Mouse (Mus musculus) ES-E14 (cell line): ENCODE data around the gene A930009A15Rik. TPM values are rescaled to one million over a fixed set of nuclear protein-coding genes. Genes with fewer than 3 reads are reported as not detected.

Experiments
- DNase-seq: peaks from one replicate; pipeline ENCODE4 v3.0.0-alpha.2; 2013; ENCODE audit warnings: low read depth, low spot score
- H3K27ac ChIP-seq: 2 replicates; pipeline ENCODE4 v1.5.1; 2012; ENCODE audit warnings: low read depth, mild to moderate bottlenecking, low read length, moderate library complexity, mixed read lengths; ENCODE audit not compliant: poor library complexity, insufficient read depth, severe bottlenecking
- H3K36me3 ChIP-seq: 2 replicates; pipeline ENCODE4 v1.6.1; 2012; ENCODE audit warnings: mild to moderate bottlenecking, low read length, moderate library complexity, mixed read lengths; ENCODE audit not compliant: control insufficient read depth, poor library complexity, insufficient read depth, severe bottlenecking
- H3K4me1 ChIP-seq, 2 experiments: fragments of 150-350 bp in 1 of 2; sonication (generic) in 1 of 2; 2 replicates each; pipeline ENCODE4 v1.6.1; 2012; ENCODE audit warnings: low read length in 2 of 2, mild to moderate bottlenecking in 1 of 2, mixed read lengths in 1 of 2; ENCODE audit not compliant: control insufficient read depth in 2 of 2, insufficient read depth in 2 of 2, poor library complexity in 1 of 2
- H3K4me3 ChIP-seq, 2 experiments: fragments of 150-350 bp in 1 of 2; sonication (generic) in 1 of 2; 2 replicates each; pipeline ENCODE4 v1.5.1; 2012; ENCODE audit warnings: low read length in 2 of 2, low read depth in 1 of 2, mild to moderate bottlenecking in 1 of 2, mixed read lengths in 1 of 2; ENCODE audit not compliant: insufficient read depth in 1 of 2, poor library complexity in 1 of 2, severe bottlenecking in 1 of 2
- H3K9ac ChIP-seq: 2 replicates; pipeline ENCODE4 v1.6.1; 2012; ENCODE audit warnings: low read depth, mild to moderate bottlenecking, low read length, mixed read lengths; ENCODE audit not compliant: poor library complexity, insufficient read depth, severe bottlenecking
- H3K9me3 ChIP-seq: fragments of 150-350 bp; sonication (generic); 2 replicates; pipeline ENCODE4 v1.6.1; 2012; ENCODE audit warnings: low read depth, mild to moderate bottlenecking, low read length; ENCODE audit not compliant: control insufficient read depth, insufficient read depth
- CHD2 ChIP-seq: IDR thresholded peaks from 2 replicates; pipeline ENCODE4 v1.6.1; 2014; ENCODE audit warnings: mild to moderate bottlenecking, low read depth, low read length, inconsistent platforms
- HCFC1 ChIP-seq: IDR thresholded peaks from 2 replicates; pipeline ENCODE4 v1.6.1; 2012; ENCODE audit warnings: low read length, inconsistent platforms, borderline replicate concordance; ENCODE audit not compliant: insufficient read depth
- MAFK ChIP-seq: IDR thresholded peaks from 2 replicates; pipeline ENCODE4 v1.6.1; 2014; ENCODE audit warnings: mild to moderate bottlenecking, low read depth, low read length, inconsistent platforms; ENCODE audit not compliant: insufficient read depth
- ZC3H11A ChIP-seq: IDR thresholded peaks from 2 replicates; pipeline ENCODE4 v1.6.1; 2012; ENCODE audit warnings: low read depth, mild to moderate bottlenecking, inconsistent platforms, low read length, borderline replicate concordance
- ZNF384 ChIP-seq: IDR thresholded peaks from 2 replicates; pipeline ENCODE4 v1.6.1; 2012; ENCODE audit warnings: low read depth, low read length, inconsistent platforms
- in situ Hi-C, 2 experiments: fragments of 600-800 bp; cut with MboI; formaldehyde crosslinking; loops; one replicate each; pipeline ENCODE4 v1.15.1; 2025; ENCODE audit warnings: low sequenced_read_pairs in 2 of 2, inconsistent platforms in 1 of 2; ENCODE audit not compliant: unreplicated experiment in 2 of 2
- total RNA-seq: library from RNA; depleted of rRNA; stranded (reverse); fragments of 300-350 nt; gene quantifications from 2 replicates; pipeline ENCODE4 v1.2.3, GENCODE M21; 2012

The A930009A15Rik gene
- total RNA-seq, 1 experiment, result not detected

GRCm38 (mm10) chr10:115584656-115585055 lies 14.9 kb downstream of the A930009A15Rik start:
- Histone ChIP-seq H3K9ac (no peak overlapping the region), H3K4me1 (no peaks in the 10 kb centered on the region), H3K27ac (no peak overlapping the region), H3K4me3 (no peak overlapping the region), H3K9me3 (no peaks in the 10 kb centered on the region), H3K36me3 (no peaks in the 10 kb centered on the region)
- DNase-seq, result no peak
- TF ChIP-seq ZNF384 (no peak), MAFK (no peak), ZC3H11A (no peak), HCFC1 (no peak), CHD2 (no peak)
- in situ Hi-C loops, result no loop called here

GRCm38 (mm10) chr10:115585491-115586245 lies 15.9 kb downstream of the A930009A15Rik start:
- no peaks in the 10 kb centered on the region for H3K4me1 ChIP-seq
- H3K4me3 ChIP-seq, result peak overlapping the region in 1 of 2 experiments; percentile 91; a peak in 2 of 4 replicates
- no peaks in the 10 kb centered on the region for H3K36me3 ChIP-seq
- DNase-seq, result no peak
- no peaks in the 10 kb centered on the region for H3K9me3 ChIP-seq
- in situ Hi-C loops, result no loop called here
- H3K9ac ChIP-seq, result no peak overlapping the region
- no peak overlapping the region for H3K27ac ChIP-seq
- TF ChIP-seq MAFK (no peak), ZC3H11A (no peak), CHD2 (no peak), ZNF384 (no peak), HCFC1 (no peak)

- in situ Hi-C loops, result no loop called here
- no peak for DNase-seq
- Histone ChIP-seq H3K4me3 (peak overlapping the region; percentile 67 to 91), H3K4me1 (no peaks in the 10 kb centered on the region), H3K9me3 (no peaks in the 10 kb centered on the region), H3K9ac (no peak overlapping the region), H3K27ac (no peak overlapping the region), H3K36me3 (no peaks in the 10 kb centered on the region)
- TF ChIP-seq MAFK (no peak), CHD2 (no peak), ZNF384 (no peak), ZC3H11A (no peak), HCFC1 (no peak)
Measured at GRCm38 (mm10) chr10:115586246-115587231, 16.8 kb downstream of the A930009A15Rik start.

- no peak for TF ChIP-seq ZC3H11A
- no peak for TF ChIP-seq HCFC1
- no peak for TF ChIP-seq CHD2
- TF ChIP-seq MAFK, result no peak
- TF ChIP-seq ZNF384, result no peak
- Histone ChIP-seq H3K27ac (no peak within 1 kb of the TSS), H3K9ac (no peak within 1 kb of the TSS), H3K36me3 (no peaks in the 10 kb centered on the region), H3K4me1 (no peaks in the 10 kb centered on the region), H3K9me3 (no peaks in the 10 kb centered on the region), H3K4me3 (peak within 1 kb of the TSS; percentile 67 to 91)
- in situ Hi-C loops, result no loop called here
- no peak for DNase-seq
Measured at GRCm38 (mm10) chr10:115587301-115587969, 17.6 kb downstream of the A930009A15Rik start, which contains the start of gene Lgr5. Gene Lgr5 (minus strand): TSS chr10:115587780.
